Mouse (Mus musculus): ENCODE data around the gene Slc35b1. TPM values are rescaled to one million over a fixed set of nuclear protein-coding genes. Genes with fewer than 3 reads are reported as not detected.
A peak's percentile ranks its signal among the peaks of the same experiment; 100 is the strongest.
"Not testable (repeated sequence)": the region's sequence is repeated elsewhere in the genome, so short reads cannot be mapped to it uniquely, and the experiment has no call there.

The Slc35b1 gene
- polyA plus RNA-seq, 1 experiment = 48.5 TPM

DNA sequence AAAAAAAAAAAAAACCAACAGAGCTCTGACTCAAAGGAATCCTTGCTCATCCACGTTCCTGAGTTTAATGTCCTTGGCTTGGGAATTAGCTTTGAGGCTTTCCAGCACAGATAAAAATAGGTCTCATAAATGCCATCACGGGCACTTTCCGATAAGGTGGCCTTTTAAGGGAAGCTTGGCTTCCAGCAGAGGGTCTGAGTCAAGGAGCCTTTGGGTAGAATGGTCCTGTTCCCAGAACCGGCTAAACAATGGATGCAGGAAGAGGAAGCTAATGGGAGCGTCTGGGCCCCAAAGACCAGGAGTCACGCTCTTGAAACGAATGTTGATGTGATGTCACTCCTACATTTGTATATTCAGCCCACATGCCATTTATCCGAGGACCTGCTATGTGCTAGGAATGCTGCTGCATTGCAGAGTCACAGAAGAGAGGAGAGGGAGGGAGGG is 18.2 kb downstream of the Slc35b1 start:
- peaks cover 2% of the 10 kb centered on the region; the same call in 1 of the 2 replicates for H3K4me1 ChIP-seq (ENCODE audit: control insufficient read depth, insufficient read depth, low read length)
- no peaks in the 10 kb centered on the region for H3K36me3 ChIP-seq (ENCODE audit: control insufficient read depth, insufficient read depth, low read length)
- no peak overlapping the region for H3K4me3 ChIP-seq (ENCODE audit: control insufficient read depth, low read depth, low read length)
- H3K27me3 ChIP-seq (ENCODE audit: control insufficient read depth, insufficient read depth, low read length) = no peaks in the 10 kb centered on the region
- peak overlapping the region; percentile 63 for H3K27ac ChIP-seq (ENCODE audit: control insufficient read depth, insufficient read depth, low read depth, low read length)
- TF ChIP-seq CTCF (IDR thresholded peaks at IDR 0.05; ENCODE audit: control insufficient read depth, insufficient read depth, insufficient replicate concordance, low read depth, low read length) = no peak
- no peak for TF ChIP-seq POLR2A (IDR thresholded peaks at IDR 0.05; ENCODE audit: control insufficient read depth, low read depth, low read length)

DNA sequence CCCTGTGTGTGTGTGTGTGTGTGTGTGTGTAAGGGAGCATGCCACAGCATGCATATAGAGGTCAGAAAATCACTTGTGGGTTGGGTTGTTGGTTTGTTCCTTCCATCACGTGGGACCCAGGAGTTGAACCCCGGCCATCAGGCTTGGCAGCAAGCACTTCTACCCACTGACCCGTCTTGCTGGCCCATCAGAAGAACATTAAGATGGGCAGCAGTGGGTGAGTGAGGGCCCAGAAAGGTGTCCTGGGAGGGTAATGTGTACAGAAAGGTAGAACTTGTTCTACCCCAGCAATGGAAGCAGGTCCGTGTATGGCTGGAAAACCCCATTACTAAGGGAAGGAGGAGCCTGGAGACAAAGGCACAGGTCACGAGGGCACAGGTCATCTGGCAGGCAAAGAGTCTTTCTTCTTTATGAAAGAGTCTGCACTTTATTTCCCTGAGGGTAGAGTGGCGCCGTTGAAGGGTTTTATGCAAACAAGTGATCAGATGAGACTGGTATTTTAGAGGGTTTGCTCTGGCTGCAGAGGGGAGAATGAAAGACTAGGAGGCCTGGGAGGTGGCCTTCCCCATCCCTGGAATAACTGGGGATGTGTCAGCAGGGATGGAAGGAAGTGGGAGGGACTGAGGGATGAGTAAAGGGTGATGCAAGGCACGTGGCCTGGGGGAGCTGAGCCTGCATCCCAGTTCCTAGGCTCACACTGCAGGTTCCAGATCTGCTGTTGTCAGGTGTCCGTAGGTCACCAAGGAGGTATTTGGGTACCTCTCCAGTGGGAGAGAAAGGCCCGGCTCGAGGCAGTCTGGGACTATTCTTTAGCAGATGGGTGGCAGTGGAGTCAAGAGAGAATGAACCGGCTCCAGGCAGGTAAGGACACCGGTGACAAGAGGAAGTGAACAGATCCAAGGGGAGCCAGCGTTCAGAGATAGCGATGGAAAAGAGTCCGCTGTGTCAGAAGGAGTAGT is 19.2 kb downstream of the Slc35b1 start:
- no peaks in the 10 kb centered on the region for H3K36me3 ChIP-seq (ENCODE audit: control insufficient read depth, insufficient read depth, low read length)
- H3K27me3 ChIP-seq (ENCODE audit: control insufficient read depth, insufficient read depth, low read length) = no peaks in the 10 kb centered on the region
- H3K27ac ChIP-seq (ENCODE audit: control insufficient read depth, insufficient read depth, low read depth, low read length) = no peak overlapping the region

DNA sequence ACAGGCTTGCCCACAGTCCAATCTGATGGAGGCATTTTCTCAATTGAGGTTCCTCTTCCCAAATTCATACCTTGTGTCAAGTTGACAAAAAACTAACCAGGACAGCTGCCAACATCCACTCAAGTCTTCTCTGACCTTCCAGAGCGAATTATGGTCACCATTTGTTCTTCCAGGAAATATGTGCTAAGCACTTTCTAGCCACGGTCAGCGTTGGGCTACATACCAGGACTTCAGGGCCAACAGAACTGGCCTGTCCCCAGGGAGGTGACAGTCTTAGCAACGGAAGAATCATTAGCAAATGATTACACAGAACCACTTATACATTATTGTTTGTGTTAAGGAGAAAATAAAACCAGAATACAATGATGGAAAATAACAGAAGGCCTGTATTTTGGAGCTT is 21.3 kb downstream of the Slc35b1 start:
- no peaks in the 10 kb centered on the region for H3K27me3 ChIP-seq (ENCODE audit: control insufficient read depth, insufficient read depth, low read length)
- H3K27ac ChIP-seq (ENCODE audit: control insufficient read depth, insufficient read depth, low read depth, low read length) = no peak overlapping the region
- TF ChIP-seq POLR2A (IDR thresholded peaks at IDR 0.05; ENCODE audit: control insufficient read depth, low read depth, low read length) = no peak
- H3K4me3 ChIP-seq (ENCODE audit: control insufficient read depth, low read depth, low read length) = no peak overlapping the region
- H3K4me1 ChIP-seq (ENCODE audit: control insufficient read depth, insufficient read depth, low read length) = no peaks in the 10 kb centered on the region
- no peaks in the 10 kb centered on the region for H3K36me3 ChIP-seq (ENCODE audit: control insufficient read depth, insufficient read depth, low read length)

More for the DNA sequence above, 19.2 kb downstream of the Slc35b1 start:
- Histone ChIP-seq H3K4me1 (ENCODE audit: control insufficient read depth, insufficient read depth, low read length) (no peaks in the 10 kb centered on the region), H3K4me3 (ENCODE audit: control insufficient read depth, low read depth, low read length) (no peak overlapping the region)
- TF ChIP-seq CTCF (IDR thresholded peaks at IDR 0.05; ENCODE audit: control insufficient read depth, insufficient read depth, insufficient replicate concordance, low read depth, low read length) = no peak
- no peak for TF ChIP-seq POLR2A (IDR thresholded peaks at IDR 0.05; ENCODE audit: control insufficient read depth, low read depth, low read length)

DNA sequence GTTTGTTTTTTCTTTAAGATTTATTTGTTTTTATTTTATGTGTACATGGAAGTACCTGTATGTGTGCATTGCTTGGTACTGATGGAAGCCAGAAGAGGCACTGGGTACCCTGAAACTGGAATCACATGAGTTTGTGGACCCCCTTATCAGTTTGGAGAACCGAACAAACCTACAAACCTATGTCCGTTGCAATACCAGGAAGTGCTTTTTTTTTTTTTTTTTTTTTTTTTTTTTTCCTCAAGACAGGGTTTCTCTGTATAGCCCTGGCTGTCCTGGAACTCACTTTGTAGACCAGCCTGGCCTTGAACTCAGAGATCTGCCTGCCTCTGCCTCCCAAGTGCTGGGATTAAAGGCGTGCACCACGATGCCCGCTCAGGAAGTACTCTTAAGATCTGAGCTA is 21.9 kb downstream of the Slc35b1 start:
- not testable (repeated sequence) for H3K4me1 ChIP-seq (ENCODE audit: control insufficient read depth, insufficient read depth, low read length); H3K27me3 ChIP-seq (ENCODE audit: control insufficient read depth, insufficient read depth, low read length); H3K36me3 ChIP-seq (ENCODE audit: control insufficient read depth, insufficient read depth, low read length); H3K4me3 ChIP-seq (ENCODE audit: control insufficient read depth, low read depth, low read length)
- 0 out of 2 replicates have a peak overlapping the region, but pooled peaks have one; percentile 6 for H3K27ac ChIP-seq (ENCODE audit: control insufficient read depth, insufficient read depth, low read depth, low read length)

DNA sequence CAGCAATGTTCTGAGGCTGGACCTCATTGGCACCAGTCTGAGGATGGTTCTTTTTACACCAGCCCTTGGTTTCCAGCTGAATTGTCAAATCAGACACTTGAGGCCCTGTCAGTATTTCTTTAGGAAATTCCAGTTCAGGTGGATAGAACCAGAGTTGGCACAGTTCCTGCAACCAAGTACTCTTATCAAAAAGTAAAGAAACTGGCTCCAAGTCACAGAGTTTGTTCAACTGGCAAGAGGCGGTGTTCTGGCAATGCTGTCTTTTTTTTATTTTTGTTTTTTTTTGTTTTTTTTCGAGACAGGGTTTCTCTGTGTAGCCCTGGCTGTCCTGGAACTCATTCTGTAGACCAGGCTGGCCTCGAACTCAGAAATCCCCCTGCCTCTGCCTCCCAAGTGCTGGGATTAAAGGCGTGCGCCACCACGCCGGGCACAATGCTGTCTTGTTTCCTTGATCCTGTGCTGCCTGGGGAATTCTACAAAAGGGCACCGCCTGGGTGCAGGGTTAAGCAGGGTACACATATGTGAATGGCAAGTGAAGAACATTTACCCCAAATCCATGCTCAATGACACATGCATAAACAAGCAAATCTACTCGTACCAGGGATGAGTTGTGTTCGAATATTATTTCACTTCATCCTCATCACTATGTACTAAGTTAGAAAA is 25.1 kb downstream of the Slc35b1 start:
- no peak overlapping the region for H3K27ac ChIP-seq (ENCODE audit: control insufficient read depth, insufficient read depth, low read depth, low read length)
- no peaks in the 10 kb centered on the region for H3K27me3 ChIP-seq (ENCODE audit: control insufficient read depth, insufficient read depth, low read length)
- H3K36me3 ChIP-seq (ENCODE audit: control insufficient read depth, insufficient read depth, low read length) = no peaks in the 10 kb centered on the region
- no peak overlapping the region for H3K4me3 ChIP-seq (ENCODE audit: control insufficient read depth, low read depth, low read length)
- peaks cover 2% of the 10 kb centered on the region; the same call in 1 of the 2 replicates for H3K4me1 ChIP-seq (ENCODE audit: control insufficient read depth, insufficient read depth, low read length)
- TF ChIP-seq CTCF (IDR thresholded peaks at IDR 0.05; ENCODE audit: control insufficient read depth, insufficient read depth, insufficient replicate concordance, low read depth, low read length) = no peak
- no peak for TF ChIP-seq POLR2A (IDR thresholded peaks at IDR 0.05; ENCODE audit: control insufficient read depth, low read depth, low read length)

DNA sequence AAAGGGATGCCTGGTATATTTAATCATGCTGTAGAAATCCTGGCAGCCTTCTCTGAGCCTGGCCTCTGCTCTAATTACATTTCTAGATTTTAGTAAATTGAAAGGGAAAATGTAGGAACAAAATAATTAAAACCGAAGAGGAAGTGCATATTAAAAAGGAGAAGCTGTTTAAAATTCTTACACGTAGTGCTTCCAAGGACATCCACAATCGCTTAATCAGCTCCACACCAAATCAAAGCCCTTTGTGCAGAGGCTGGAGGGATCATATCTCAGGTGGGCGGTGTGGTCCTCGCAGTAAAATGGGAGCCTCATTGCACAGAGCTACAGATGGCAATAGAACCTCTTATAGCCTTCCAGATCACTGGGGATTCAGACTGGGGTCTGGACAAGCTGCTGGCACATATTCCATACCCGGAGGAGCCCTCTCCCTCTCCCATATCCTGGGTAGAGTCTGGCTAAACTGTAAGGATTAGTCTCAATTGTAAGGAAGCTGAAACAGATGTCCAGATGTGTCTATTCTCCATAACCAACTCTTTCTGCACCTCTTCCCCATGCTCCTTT is 27.0 kb downstream of the Slc35b1 start:
- no peak overlapping the region; the same call in 1 of the 2 replicates for H3K27ac ChIP-seq (ENCODE audit: control insufficient read depth, insufficient read depth, low read depth, low read length)
- TF ChIP-seq CTCF (IDR thresholded peaks at IDR 0.05; ENCODE audit: control insufficient read depth, insufficient read depth, insufficient replicate concordance, low read depth, low read length) (no peak), POLR2A (IDR thresholded peaks at IDR 0.05; ENCODE audit: control insufficient read depth, low read depth, low read length) (no peak)
- no peaks in the 10 kb centered on the region for H3K27me3 ChIP-seq (ENCODE audit: control insufficient read depth, insufficient read depth, low read length)
- no peaks in the 10 kb centered on the region for H3K36me3 ChIP-seq (ENCODE audit: control insufficient read depth, insufficient read depth, low read length)
- H3K4me3 ChIP-seq (ENCODE audit: control insufficient read depth, low read depth, low read length) = no peak overlapping the region
- H3K4me1 ChIP-seq (ENCODE audit: control insufficient read depth, insufficient read depth, low read length) = peaks cover 4% of the 10 kb centered on the region; the same call in 1 of the 2 replicates

DNA sequence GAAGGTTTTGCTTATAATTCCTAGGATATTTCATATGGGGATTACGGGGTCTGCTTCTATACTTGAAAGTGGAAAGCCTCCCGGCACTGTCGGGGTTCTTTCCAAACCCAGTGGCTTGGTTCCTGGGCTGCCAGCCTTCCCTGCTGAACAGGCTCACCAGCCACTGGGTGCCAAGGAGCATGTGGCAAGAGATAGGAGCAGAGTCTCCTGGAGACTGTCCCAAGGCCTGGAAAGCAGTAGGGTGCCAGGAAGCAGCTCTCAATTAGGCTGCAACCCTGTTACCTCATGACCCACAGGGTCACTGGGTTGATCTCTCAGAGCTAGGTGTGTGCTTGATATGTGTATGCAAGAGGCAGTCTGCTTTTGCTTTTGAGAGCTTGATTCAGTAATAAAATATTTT is 28.1 kb downstream of the Slc35b1 start:
- no peaks in the 10 kb centered on the region for H3K36me3 ChIP-seq (ENCODE audit: control insufficient read depth, insufficient read depth, low read length)
- H3K4me1 ChIP-seq (ENCODE audit: control insufficient read depth, insufficient read depth, low read length) = peaks cover 4% of the 10 kb centered on the region; the same call in 1 of the 2 replicates
- H3K4me3 ChIP-seq (ENCODE audit: control insufficient read depth, low read depth, low read length) = no peak overlapping the region
- TF ChIP-seq POLR2A (IDR thresholded peaks at IDR 0.05; ENCODE audit: control insufficient read depth, low read depth, low read length) (no peak), CTCF (IDR thresholded peaks at IDR 0.05; ENCODE audit: control insufficient read depth, insufficient read depth, insufficient replicate concordance, low read depth, low read length) (no peak)
- H3K27ac ChIP-seq (ENCODE audit: control insufficient read depth, insufficient read depth, low read depth, low read length) = no peak overlapping the region; the same call in 1 of the 2 replicates
- no peaks in the 10 kb centered on the region for H3K27me3 ChIP-seq (ENCODE audit: control insufficient read depth, insufficient read depth, low read length)
